Mouse (Mus musculus) lung, adult 2 months (tissue): Measurements from ENCODE around the gene Ndufb10. TPM values are rescaled to one million over a fixed set of nuclear protein-coding genes. Genes with fewer than 3 reads are reported as not detected.

Experiments used
- DNase-seq: peaks from one replicate; pipeline ENCODE4 v3.0.0; 2022
- H3K4me1 ChIP-seq: fragments of 200-500 bp; 2 replicates; pipeline ENCODE4 v1.6.1; 2011; ENCODE audit warnings: low read length; ENCODE audit not compliant: control insufficient read depth, insufficient read depth
- H3K4me3 ChIP-seq: fragments of 200-500 bp; replicated peaks from 2 replicates; pipeline ENCODE3; 2011; ENCODE audit warnings: low read depth, mild to moderate bottlenecking, control low read depth, low read length; ENCODE audit errors: extremely low read depth
- CTCF ChIP-seq: fragments of 200-500 bp; IDR thresholded peaks from 2 replicates; pipeline ENCODE4 v1.5.1; 2011; ENCODE audit warnings: mild to moderate bottlenecking, low read length, control low read depth; ENCODE audit not compliant: insufficient read depth
- POLR2A ChIP-seq: fragments of 200-500 bp; IDR thresholded peaks from 2 replicates; pipeline ENCODE4 v1.6.1; 2011; ENCODE audit warnings: low read depth, mild to moderate bottlenecking, control low read depth, low read length, borderline replicate concordance; ENCODE audit errors: extremely low read depth
- WGBS: fragments of 180-500 bp; shearing (Covaris S2); methylation state at CpG from one replicate; pipeline ENCODE4 v1.1.7; 2018; 5-methylcytosine and 5-hydroxymethylcytosine counted together
- polyA plus RNA-seq: library from polyadenylated mRNA; depleted of rRNA; stranded (reverse); fragments of >200 nt; gene quantifications from 2 replicates; pipeline ENCODE4 v1.2.3, GENCODE M21; 2012

Gene Ndufb10
- polyA plus RNA-seq, 1 experiment, result 218 TPM

- no peak for TF ChIP-seq CTCF
- no peak for TF ChIP-seq POLR2A
- 46% methylated on average over 4 of the region's 4 CpGs for WGBS
- no peak for DNase-seq
- no peak overlapping the region for H3K4me3 ChIP-seq
- H3K4me1 ChIP-seq, result no peaks in the 10 kb centered on the region
These were observed 22.7 kb upstream of the Ndufb10 start for GRCm38 (mm10) chr17:24746986-24747385.

GRCm38 (mm10) chr17:24745526-24746497 is 21.5 kb upstream of the Ndufb10 start:
- DNase-seq, result peak; percentile 76
- no peaks in the 10 kb centered on the region for H3K4me1 ChIP-seq
- TF ChIP-seq POLR2A (no peak), CTCF (peak; percentile 93)
- 20% methylated on average over 7 of the region's 7 CpGs for WGBS
- no peak overlapping the region for H3K4me3 ChIP-seq

- no peak overlapping the region for H3K4me3 ChIP-seq
- no peaks in the 10 kb centered on the region for H3K4me1 ChIP-seq
- DNase-seq, result no peak
- WGBS, result 74% methylated on average over 3 of the region's 3 CpGs
- TF ChIP-seq CTCF (no peak), POLR2A (no peak)
These were observed 20.1 kb upstream of the Ndufb10 start for GRCm38 (mm10) chr17:24744381-24744780.

GRCm38 (mm10) chr17:24743896-24744295 is 19.6 kb upstream of the Ndufb10 start:
- H3K4me1 ChIP-seq, result no peaks in the 10 kb centered on the region
- H3K4me3 ChIP-seq, result no peak overlapping the region
- TF ChIP-seq CTCF (no peak), POLR2A (no peak)
- WGBS, result 72% methylated on average over 5 of the region's 5 CpGs
- no peak for DNase-seq

- Histone ChIP-seq H3K4me1 (peaks cover 3% of the 10 kb centered on the region; the same call in 1 of the 2 replicates), H3K4me3 (no peak overlapping the region)
- DNase-seq, result no peak
- no peak for TF ChIP-seq POLR2A
- TF ChIP-seq CTCF, result no peak
- WGBS, result 56% methylated on average over 8 of the region's 8 CpGs
These were observed 18.0 kb upstream of the Ndufb10 start for GRCm38 (mm10) chr17:24742307-24742706.

GRCm38 (mm10) chr17:24739926-24740325 is 15.6 kb upstream of the Ndufb10 start:
- 80% methylated on average over 8 of the region's 8 CpGs for WGBS
- Histone ChIP-seq H3K4me3 (no peak overlapping the region), H3K4me1 (peaks cover 5% of the 10 kb centered on the region; the same call in 1 of the 2 replicates)
- TF ChIP-seq POLR2A (no peak), CTCF (no peak)
- no peak for DNase-seq

GRCm38 (mm10) chr17:24738238-24738637 is 14.0 kb upstream of the Ndufb10 start:
- DNase-seq, result no peak
- TF ChIP-seq POLR2A (no peak), CTCF (no peak)
- Histone ChIP-seq H3K4me1 (peaks cover 5% of the 10 kb centered on the region; the same call in 1 of the 2 replicates), H3K4me3 (no peak overlapping the region)
- 71% methylated on average over 4 of the region's 4 CpGs for WGBS

GRCm38 (mm10) chr17:24737135-24737810 is 13.0 kb upstream of the Ndufb10 start:
- Histone ChIP-seq H3K4me1 (peaks cover 5% of the 10 kb centered on the region; the same call in 1 of the 2 replicates), H3K4me3 (peak overlapping the region; percentile 81)
- no peak for DNase-seq
- WGBS, result 15% methylated on average over 8 of the region's 8 CpGs
- no peak for TF ChIP-seq CTCF
- TF ChIP-seq POLR2A, result no peak

- peak; percentile 93 for DNase-seq
- WGBS, result under 1% methylated on average over 29 of the region's 29 CpGs
- TF ChIP-seq POLR2A, result peak; percentile 93; the same call in 1 of the 2 replicates
- no peak for TF ChIP-seq CTCF
- Histone ChIP-seq H3K4me1 (peaks cover 5% of the 10 kb centered on the region; the same call in 1 of the 2 replicates), H3K4me3 (peak within 1 kb of the TSS; percentile 81)
These were observed 12.2 kb upstream of the Ndufb10 start, which contains the start of gene Msrb1 for GRCm38 (mm10) chr17:24736330-24737051. Gene Msrb1 (plus strand): TSS chr17:24736642.

GRCm38 (mm10) chr17:24735446-24735845 is 11.2 kb upstream of the Ndufb10 start:
- TF ChIP-seq CTCF, result no peak
- no peak overlapping the region for H3K4me3 ChIP-seq
- 84% methylated on average over 7 of the region's 7 CpGs for WGBS
- H3K4me1 ChIP-seq, result peaks cover 5% of the 10 kb centered on the region; the same call in 1 of the 2 replicates
- no peak for DNase-seq
